Mouse (Mus musculus) lung, postnatal 10 days (tissue): ENCODE data around the gene Zfp36l3.
"Not testable (repeated sequence)": the region's sequence is repeated elsewhere in the genome, so short reads cannot be mapped to it uniquely, and the experiment has no call there.

Experiments used
- DNase-seq: peaks from one replicate; pipeline ENCODE4 v3.0.0; 2021

Zfp36l3 gene

DNA sequence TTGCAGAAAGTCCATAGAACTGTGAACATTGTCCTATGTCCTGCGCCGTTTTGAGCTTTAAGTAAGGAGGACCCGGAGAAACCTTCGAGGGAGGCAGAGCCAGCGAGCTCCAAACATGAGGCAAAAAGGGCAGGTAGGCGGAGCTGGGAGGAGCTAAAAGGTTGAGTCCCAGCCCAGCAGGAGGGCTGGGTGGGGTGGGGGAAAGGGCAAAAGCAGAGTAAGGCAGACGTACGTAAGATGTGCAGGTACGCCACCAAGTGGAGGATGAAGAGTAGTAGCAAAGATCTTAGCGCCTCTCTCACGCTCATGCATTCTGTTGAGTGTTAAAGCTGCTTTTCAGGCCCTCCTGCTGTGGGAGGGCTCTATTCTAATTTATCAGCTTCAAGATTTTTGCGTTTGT lies at the start of gene Zfp36l3:
Gene Zfp36l3, minus strand, starts transcription at position 119 of the 400 bp plus-strand sequence.
- no peak for DNase-seq

- no peak for DNase-seq
Measured at GRCm38 (mm10) chrX:53799074-53799473, 22.9 kb upstream of the Zfp36l3 start.

- DNase-seq, result not testable (repeated sequence)
Measured at GRCm38 (mm10) chrX:53797519-53797918, 21.3 kb upstream of the Zfp36l3 start, which contains the start of gene Xlr. Gene Xlr (minus strand): TSS chrX:53797706.

GRCm38 (mm10) chrX:53757736-53758135 lies 18.5 kb downstream of the Zfp36l3 start, which contains the start of gene 1700013H16Rik:
Gene 1700013H16Rik (minus strand): TSS chrX:53757831.
- no peak for DNase-seq

DNA sequence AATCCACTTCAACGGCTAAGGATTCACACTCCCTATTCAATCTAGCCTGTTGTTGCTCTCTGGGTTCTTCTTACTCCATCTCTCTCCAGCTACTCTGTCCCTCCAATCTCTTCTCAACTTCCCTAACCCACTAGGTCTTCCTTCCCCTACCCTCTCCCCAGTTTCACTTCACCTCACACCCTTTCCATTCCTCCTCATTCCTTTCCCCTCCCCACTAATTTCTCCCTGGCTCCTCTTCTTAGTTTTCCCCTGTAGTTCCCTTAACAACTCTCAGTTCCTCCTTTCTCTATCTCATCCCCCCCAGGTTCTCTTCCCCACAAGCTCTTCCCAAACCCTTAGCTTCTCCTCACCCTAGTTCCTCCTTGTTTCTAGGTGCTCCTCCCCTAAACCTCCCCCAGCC lies 23.3 kb downstream of the Zfp36l3 start:
- no peak for DNase-seq

GRCm38 (mm10) chrX:53728967-53729366 lies 47.2 kb downstream of the Zfp36l3 start:
- no peak for DNase-seq

GRCm38 (mm10) chrX:53724596-53724995 lies 51.6 kb downstream of the Zfp36l3 start, which contains the start of gene 4930502E18Rik:
Gene 4930502E18Rik (plus strand): TSS chrX:53724826.
- no peak for DNase-seq
